Mouse (Mus musculus) right cerebral cortex, postnatal 36 days (tissue): ENCODE results near the gene Nle1.

Experiments
- DNase-seq, 2 experiments: peaks; one replicate each; pipeline ENCODE4 v3.0.0; 2022; ENCODE audit warnings: low spot score in 2 of 2, mixed read lengths in 1 of 2

Gene Nle1

DNA sequence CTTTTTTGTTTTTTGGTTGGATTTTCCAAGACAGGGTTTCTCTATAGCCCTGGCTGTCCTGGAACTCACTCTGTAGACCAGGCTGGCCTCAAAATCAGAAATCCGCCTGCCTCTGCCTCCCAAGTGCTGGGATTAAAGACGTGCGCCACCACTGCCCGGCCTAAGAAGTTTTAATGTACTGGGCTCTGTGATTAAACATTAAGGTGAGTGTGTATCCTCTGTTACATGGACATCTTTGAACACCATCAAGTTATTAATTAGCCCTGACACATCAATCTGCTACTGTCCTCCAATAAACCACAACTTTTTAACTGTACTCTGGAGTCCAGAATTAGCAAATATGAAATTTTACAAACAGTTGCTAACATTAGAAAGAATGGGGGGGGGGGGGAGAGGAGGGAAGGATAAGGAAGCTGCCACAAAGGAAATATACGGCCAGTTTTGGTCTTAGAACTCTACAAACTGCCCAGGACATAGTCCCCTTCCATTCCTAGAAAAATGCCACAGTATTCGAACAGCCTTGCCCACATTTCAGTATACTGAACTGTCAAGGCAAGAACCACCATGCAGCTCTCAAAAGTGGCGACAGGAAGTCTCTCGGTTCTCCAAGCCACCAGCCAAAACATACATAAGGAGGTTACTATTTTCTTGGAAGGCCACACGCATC, 38.6 kb downstream of the Nle1 start:
- no peak for DNase-seq

DNA sequence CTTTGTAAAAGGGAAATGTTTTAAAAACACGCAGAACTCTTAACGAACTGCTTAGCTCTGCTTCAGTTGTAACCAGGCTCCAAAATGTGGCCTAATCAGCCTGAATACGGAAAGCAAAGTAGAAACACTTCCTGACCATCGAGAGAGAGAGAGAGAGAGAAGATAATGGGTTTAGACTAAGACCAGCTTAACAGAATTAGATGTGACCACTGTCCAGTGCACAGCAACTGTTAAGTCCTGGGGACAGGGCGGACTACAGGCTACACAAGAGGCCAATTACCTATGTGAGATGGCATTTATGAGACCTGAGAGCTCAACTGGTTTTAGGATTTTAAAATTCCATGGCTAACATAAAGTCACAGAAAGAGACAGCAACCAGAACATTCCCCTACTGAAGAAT, 40.3 kb downstream of the Nle1 start:
- DNase-seq, result no peak

DNA sequence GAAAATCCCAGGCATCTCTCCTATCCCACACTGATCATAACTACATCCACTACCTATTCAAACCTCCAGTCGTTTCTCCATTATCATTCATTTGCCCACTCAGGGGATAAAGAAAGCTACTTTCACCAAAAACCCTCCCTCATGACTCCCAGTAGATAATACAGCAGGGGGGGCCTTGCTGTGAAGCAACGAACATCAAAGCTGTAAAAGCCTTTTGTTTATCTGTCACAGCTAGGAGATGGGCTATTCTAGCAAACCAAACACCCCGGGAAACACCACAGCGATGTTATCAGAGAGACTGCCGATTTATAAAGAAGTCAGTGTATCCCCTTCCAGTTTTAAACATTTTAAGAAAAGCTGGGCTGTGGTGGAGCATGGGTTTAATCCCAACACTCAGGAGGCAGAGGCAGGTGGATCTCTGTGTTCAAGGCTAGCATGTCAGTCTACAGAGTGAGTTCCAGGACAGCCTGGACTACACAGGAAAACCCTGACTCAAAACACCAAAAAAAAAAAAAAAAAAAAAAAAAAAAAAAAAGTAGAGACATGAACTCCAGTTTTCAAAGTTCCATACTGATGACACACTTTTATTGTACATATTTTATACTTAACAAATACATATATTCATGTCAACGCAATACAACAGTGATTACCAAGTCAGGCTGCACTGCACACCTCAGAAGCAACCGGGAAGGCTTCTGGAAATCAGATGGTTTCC, 41.2 kb downstream of the Nle1 start:
- no peak for DNase-seq

DNA sequence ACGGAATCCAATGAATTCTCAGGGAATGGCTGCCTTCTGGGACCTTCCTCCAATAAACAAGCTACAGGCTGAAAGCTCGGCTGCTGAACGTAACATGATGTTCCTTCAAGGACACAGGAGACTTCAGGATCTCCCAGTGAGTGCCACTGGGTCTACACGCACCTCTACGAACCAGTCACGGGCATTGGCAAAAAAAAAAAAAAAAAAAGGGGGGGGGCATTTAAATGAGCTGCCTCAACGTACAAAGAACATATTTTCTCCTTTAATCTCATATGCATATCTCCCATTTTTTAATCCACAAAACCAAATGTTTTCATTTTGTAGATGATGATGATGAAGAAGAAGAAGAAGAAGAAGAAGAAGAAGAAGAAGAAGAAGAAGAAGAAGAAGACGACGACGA, 42.3 kb downstream of the Nle1 start:
- no peak for DNase-seq

DNA sequence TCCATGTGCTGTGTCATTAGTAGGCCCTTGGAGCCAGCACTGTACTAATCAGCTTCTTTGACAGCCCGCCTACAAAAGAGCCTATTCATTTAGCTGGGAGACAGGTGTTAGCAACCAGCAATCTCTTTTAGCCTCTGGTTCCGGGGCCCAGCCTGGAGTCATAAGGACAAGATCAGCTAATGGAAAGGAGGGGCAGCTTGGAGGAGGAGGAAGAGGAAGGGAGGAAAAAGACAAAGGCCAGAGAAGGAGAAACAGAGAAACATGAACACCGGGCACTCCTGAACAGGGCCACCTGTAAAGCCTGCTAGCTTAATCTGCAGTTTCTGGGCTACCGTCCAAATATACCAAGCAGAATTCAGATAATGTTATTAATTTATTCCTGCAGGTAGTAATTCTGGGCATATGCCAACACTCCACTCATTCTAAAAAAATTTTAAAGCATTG, 44.7 kb downstream of the Nle1 start:
- DNase-seq, result no peak

DNA sequence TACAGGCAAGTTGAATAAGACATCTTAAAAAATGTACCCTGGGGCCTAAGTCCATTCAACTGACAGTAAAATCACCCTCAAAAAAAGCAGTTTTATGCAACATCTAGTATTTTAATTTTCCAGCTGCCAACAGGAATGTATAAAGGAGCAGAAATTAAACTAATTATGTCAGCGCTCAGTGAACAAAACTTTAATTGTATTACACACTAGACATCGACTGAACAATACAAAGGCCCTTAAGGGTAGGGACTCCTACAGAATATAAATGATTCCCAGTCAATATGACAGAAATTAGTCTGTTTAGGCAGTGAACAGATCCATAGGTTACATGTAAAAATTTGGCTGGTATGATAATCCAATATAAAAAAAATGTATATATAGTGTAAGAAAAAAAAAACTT, 45.2 kb downstream of the Nle1 start:
- no peak for DNase-seq

DNA sequence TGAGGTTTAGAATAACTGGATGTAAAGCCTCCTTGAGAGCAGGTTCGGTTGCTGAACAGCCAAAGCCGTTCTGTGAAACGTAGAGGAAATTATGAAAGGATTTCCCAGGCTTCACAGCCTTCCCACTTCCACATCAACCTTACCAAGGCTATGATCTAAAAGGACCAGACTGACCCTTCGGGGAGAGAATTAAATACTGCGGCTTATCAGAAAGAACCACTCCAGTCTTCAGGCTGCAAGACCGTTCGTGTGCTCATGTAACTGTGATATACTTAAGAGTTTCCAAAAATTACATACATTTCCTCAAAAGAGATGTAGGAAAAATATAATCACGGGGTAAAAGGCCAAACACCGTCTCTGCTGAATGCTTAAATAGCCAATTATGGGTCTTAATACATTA, 45.6 kb downstream of the Nle1 start:
- DNase-seq, result no peak

DNA sequence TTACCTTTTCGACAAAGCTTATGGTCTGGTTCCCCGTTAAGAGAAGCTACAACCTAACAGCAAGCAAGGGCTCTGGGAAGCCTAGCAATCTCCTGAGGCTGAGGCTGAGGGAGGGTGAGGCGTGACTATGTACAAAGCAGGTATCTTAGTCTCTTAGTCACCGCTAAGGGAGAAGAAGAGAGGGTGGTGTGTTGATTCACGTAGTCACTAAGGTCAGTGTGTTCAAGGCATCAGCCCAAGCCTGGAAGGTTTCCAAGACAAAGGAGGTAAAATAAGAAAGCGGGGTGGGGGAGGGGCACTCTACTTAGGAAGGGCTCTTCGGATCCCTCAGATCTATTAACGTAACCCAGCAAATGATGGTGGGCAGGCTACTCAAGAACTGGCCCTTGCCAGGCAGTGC, 46.7 kb downstream of the Nle1 start:
- DNase-seq, result no peak

DNA sequence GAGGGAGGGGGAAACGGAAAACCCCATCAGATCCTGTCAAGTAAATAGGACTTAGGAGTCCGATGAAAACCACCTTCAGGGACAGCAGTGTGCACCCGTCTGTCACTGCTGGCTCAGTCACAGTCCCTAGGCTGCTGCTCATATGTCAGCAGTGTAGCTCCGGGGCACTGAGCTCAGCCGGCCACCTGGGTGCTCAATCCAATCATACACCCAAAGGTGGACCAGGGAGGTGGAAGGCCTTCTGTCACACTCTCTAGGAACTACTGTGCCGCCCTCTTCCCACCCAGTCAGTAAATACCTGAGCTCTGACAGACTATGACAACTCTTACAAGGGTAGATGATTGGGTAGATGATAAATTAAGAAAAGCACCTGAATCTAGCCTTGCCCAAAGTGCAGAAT, 47.5 kb downstream of the Nle1 start:
- DNase-seq, result no peak

DNA sequence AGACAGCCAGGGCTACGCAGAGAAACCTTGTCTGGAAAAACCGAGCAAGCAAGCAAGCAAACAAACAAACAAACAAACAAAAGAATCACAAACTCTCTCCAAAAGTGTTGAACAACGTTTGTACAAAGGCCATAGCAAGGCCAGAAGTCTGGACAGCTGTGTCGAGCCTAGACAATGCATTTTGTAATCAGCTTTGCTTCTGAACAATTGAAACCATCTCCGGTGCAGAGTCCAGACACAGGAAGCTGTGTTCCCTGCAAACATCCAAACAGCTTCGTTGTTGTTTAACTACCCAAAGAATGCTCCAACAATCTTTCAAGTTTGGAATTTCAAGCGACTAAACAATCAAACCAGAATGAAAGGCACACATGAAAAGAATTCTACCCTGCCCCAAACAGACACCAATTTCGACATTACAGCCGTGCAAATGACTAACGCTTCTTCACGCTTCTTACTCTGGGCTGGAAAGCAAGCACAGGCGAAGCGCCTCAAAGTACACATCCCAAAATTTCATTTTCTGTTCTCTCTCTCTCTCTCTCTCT, 50.8 kb downstream of the Nle1 start:
- DNase-seq, result no peak

DNA sequence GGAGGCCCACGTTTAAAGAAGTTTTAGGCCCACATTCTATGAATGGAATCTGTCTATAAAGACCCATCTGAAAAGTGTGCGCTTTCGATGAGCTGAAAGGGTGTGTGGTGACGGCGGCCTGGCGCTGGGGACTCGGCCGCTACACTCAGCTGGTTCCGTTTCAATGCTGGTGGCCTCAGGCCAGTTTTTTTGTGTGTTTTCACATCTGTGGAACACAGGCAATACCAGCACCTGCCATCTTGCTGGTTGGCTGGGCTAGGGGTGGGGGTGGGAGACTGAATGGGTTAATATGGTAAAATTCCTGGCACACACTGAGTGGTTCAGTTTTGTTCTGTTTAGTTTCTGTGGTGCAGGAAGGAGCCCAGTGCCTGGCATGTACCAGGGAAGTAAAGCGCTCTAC, 52.2 kb downstream of the Nle1 start:
- no peak for DNase-seq

DNA sequence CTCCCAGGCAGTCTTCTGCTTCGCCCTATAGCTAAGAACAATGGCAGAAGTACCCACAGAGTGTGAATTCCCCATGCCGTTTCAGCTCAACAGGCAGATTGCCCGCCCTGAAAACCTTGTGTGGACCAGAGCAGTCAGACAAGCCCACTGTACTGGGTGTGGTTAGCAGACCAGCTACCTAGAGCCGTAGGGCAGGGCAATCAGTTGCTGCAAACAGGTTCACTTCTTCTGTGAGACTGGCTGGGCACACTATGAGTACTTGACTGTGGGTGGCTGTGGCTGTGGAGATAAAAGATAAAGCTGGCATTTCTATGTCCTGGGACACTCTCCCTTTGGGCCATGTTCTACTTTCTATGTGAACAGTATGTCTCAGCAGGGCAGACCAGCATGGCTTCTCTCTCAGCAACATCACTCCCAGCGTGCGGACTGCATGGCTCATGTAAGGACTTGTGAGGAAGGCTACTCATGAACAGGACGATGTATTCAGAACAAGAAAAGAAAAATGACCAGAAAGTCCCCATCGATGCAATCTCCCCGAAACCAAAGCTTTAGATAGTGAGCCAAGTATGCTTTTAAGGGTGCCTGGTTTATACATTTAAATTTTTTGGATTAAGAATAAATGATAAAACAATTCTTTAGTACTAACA, 52.8 kb downstream of the Nle1 start:
- no peak for DNase-seq

DNA sequence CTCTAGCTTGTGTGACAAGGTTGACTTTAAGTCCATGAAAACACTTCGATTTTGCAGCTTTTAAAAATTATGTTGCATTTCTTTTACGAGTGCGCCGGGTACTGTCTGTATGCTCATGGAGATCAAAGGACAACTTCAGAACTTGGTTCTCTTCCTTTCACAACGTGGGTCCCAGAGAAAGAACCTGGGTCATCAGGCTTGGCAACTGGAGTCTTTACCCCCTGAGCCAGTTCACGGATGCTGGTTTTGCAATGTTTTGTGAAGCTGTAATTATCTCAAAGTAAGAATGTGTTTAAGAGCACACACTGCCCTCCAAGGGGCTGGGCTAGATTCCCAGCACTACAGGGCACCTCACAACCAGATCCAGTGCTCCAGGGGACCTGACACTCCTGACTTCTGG, 54.1 kb downstream of the Nle1 start:
- DNase-seq, result no peak

DNA sequence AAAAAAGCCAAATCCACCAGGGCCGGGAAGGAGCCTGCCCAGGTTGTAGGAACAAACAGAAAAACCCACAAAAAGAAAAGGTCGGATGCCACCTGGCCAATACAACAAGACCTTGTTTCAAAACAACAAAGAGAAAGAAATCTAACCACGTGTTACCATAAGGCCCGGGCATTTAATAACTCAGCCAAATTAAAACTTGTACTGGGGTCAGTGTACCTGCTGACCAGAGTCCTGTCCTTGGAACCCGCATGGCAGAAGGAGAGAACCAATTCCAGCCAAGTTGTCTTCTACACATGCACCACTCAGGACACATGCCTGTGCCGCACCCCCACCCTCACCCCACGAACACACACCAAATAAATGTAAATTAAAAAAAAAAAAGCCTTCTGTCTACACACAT, 55.3 kb downstream of the Nle1 start:
- DNase-seq, result no peak

DNA sequence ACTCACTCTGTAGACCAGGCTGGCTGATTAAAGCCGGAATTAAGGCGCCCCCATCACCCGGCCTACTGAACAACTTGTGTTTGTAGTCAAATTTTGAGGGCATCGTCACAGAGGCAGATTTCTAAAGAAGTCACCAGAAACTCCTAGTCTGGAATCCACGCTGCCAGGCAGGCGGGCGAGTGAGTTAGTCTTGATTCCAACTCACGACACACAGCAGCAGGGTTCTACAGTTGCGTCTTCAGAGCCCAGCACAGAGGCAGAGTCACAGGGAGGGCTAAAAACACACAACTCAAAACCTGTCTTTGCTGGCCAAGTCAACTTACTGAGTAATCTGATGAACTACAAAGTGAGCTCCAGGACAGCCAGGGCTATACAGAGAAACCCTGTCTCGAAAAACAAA, 55.7 kb downstream of the Nle1 start:
- no peak for DNase-seq

DNA sequence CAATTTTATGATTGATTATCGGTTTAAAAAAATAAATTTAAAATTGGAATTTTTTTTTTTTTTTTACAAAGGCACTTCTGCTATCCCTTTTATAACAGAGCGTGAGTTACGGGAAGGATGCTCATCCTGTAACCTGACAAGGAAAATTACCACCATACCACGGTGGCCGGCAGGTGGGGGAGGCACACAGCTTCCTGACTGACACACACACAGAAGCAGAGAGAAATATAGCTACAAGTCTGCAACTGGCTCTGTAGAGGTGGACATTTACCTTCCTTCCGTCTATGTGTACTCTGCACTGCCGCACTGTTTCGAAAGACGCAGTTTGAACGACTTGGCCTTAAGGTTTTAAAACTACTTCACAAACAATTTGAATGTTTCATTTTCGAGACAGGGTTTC, 56.1 kb downstream of the Nle1 start:
- DNase-seq, result no peak
